Mouse (Mus musculus): ENCODE data around the gene Tent4a. TPM values are rescaled to one million over a fixed set of nuclear protein-coding genes. Genes with fewer than 3 reads are reported as not detected.
"Not testable (repeated sequence)": the region's sequence is repeated elsewhere in the genome, so short reads cannot be mapped to it uniquely, and the experiment has no call there.

The Tent4a gene
- polyA plus RNA-seq (2015; fragmentation: Nextera tagmentation; extraction: Ambion mirVana), result 5.7 and 6.4 TPM in 2 replicates

- Histone ChIP-seq H3K27me3 (replicated peaks; ENCODE audit: control insufficient read depth, insufficient read depth, low read length) (no peaks in the 10 kb centered on the region), H3K4me2 (ENCODE audit: low read length) (peak within 1 kb of the TSS; percentile 99), H3K4me1 (ENCODE audit: control insufficient read depth, insufficient read depth, low read depth, low read length) (peaks cover 41% of the 10 kb centered on the region), H3K9ac (ENCODE audit: low read depth, low read length) (peak within 1 kb of the TSS; percentile 93), H3K9me3 (ENCODE audit: control insufficient read depth, low read length) (no peaks in the 10 kb centered on the region), H3K27ac (ENCODE audit: low read depth, low read length) (peak within 1 kb of the TSS; percentile 98), H3K4me3 (ENCODE audit: low read length) (peak within 1 kb of the TSS; percentile 82), H3K36me3 (ENCODE audit: control insufficient read depth, insufficient read depth, low read length) (no peaks in the 10 kb centered on the region)
- WGBS, result 0% methylated on average over 8 of the region's 57 CpGs
- ATAC-seq, result peak; percentile 83
These were observed at the start of gene Tent4a for GRCm38 (mm10) chr13:69534334-69534653. TSS of gene Tent4a (minus strand) at chr13:69534617.

DNA sequence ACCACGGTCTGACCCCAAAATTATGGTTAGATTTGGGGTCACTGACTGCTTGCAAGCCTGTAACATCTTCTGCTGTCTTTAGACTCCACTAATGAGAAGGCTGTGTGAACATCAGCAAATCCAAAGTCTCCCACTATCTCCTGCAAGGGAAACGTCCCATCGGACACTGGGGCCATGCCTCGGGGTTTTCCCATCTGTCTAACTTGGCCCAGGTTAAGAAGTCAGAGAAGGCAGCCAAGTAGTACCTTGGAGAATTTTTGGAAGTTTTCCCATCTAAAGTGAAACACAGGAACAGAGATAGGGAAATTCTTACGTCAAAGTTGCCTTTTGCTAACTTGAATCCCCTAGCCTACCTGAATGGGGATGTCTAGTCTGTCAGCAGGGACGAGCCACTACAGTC is 49.2 kb upstream of the Tent4a start:
- WGBS, result 90% methylated on average over 6 of the region's 6 CpGs
- H3K36me3 ChIP-seq (ENCODE audit: control insufficient read depth, insufficient read depth, low read length), result no peaks in the 10 kb centered on the region
- H3K4me3 ChIP-seq (ENCODE audit: low read length), result no peak overlapping the region
- ATAC-seq, result no peak
- no peaks in the 10 kb centered on the region for H3K4me1 ChIP-seq (ENCODE audit: control insufficient read depth, insufficient read depth, low read depth, low read length)
- H3K27me3 ChIP-seq (replicated peaks; ENCODE audit: control insufficient read depth, insufficient read depth, low read length), result no peaks in the 10 kb centered on the region
- H3K9ac ChIP-seq (ENCODE audit: low read depth, low read length), result no peak overlapping the region
- no peak overlapping the region for H3K4me2 ChIP-seq (ENCODE audit: low read length)
- H3K9me3 ChIP-seq (ENCODE audit: control insufficient read depth, low read length), result no peaks in the 10 kb centered on the region
- no peak overlapping the region for H3K27ac ChIP-seq (ENCODE audit: low read depth, low read length)

DNA sequence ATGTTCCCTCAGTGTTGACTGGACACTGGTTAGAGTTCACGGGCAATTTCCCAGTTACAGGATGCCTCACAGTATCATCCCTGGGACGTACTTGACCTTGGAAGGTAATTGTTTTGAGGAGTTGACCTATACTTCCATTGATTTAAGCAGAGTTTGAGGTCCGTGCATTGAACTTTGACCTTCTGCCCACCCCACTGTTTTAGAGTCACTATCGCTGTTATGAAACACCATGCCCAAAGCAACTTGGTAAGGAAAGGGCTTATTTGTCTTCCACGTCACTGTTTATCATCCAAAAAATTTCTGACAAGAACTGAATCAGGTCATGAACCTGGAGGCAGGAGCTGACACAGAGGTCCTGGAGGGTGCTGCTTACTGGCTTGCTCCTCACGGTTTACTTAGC is 48.0 kb upstream of the Tent4a start:
- Histone ChIP-seq H3K4me3 (ENCODE audit: low read length) (no peak overlapping the region), H3K9me3 (ENCODE audit: control insufficient read depth, low read length) (no peaks in the 10 kb centered on the region), H3K27me3 (replicated peaks; ENCODE audit: control insufficient read depth, insufficient read depth, low read length) (no peaks in the 10 kb centered on the region), H3K9ac (ENCODE audit: low read depth, low read length) (no peak overlapping the region), H3K4me2 (ENCODE audit: low read length) (no peak overlapping the region), H3K27ac (ENCODE audit: low read depth, low read length) (no peak overlapping the region), H3K4me1 (ENCODE audit: control insufficient read depth, insufficient read depth, low read depth, low read length) (no peaks in the 10 kb centered on the region), H3K36me3 (ENCODE audit: control insufficient read depth, insufficient read depth, low read length) (no peaks in the 10 kb centered on the region)
- WGBS, result 86% methylated on average over 6 of the region's 6 CpGs
- ATAC-seq, result no peak

DNA sequence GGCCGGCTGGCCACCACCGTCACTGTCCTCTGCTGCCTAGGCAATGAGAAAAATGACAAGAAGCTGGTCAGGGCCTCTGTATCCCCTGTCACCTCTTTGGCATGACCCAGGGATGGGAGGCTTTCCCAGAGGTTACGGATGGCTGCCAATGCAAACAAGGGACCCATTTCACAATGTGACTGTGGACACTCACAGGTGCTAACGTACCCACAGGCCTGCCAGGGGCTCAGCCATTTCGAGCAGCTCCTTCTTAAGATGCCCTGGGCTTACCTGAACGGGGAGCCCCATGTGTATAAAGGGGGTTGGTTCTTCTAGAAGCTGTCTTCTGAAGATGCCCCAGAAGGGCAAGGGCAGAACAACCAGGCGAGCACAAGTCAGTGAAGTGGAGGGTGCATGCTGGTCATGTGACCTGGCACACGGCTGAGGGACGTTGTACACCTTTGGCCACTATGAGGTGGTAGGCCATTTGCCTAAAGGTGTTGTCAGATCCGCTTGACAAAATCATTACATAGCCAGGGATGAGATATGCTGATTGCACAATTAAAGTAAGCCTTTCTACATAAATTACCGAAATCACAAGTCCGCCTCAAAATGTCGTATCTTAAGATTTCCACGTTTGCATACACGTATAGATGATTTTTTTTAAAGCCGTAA is 42.9 kb upstream of the Tent4a start:
- no peak overlapping the region for H3K27ac ChIP-seq (ENCODE audit: low read depth, low read length)
- no peak overlapping the region for H3K9ac ChIP-seq (ENCODE audit: low read depth, low read length)
- H3K9me3 ChIP-seq (ENCODE audit: control insufficient read depth, low read length), result no peaks in the 10 kb centered on the region
- H3K27me3 ChIP-seq (replicated peaks; ENCODE audit: control insufficient read depth, insufficient read depth, low read length), result no peaks in the 10 kb centered on the region
- H3K36me3 ChIP-seq (ENCODE audit: control insufficient read depth, insufficient read depth, low read length), result no peaks in the 10 kb centered on the region
- no peak overlapping the region for H3K4me3 ChIP-seq (ENCODE audit: low read length)
- ATAC-seq, result no peak
- WGBS, result 91% methylated on average over 16 of the region's 16 CpGs
- H3K4me1 ChIP-seq (ENCODE audit: control insufficient read depth, insufficient read depth, low read depth, low read length), result no peaks in the 10 kb centered on the region
- H3K4me2 ChIP-seq (ENCODE audit: low read length), result no peak overlapping the region

DNA sequence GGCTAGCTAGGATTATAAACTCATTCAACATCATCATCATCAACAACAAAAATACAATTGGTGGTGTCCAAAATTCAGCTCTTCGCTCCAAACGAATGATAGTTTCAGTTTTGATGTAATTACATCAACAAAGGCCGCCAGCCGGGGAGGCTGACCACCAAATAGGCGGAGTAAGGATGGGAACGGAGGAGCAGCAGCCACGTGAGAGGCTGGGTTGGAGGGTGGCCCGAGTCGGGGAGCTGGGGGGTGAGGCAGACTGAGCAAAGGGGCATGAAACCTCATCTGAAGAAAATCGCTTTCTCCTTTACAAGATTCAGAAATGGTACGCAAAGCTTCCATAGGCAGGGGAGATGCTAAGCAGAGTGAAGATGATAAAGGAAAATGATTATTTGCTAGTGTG is 42.3 kb upstream of the Tent4a start:
- ATAC-seq, result no peak
- Histone ChIP-seq H3K4me1 (ENCODE audit: control insufficient read depth, insufficient read depth, low read depth, low read length) (no peaks in the 10 kb centered on the region), H3K27me3 (replicated peaks; ENCODE audit: control insufficient read depth, insufficient read depth, low read length) (no peaks in the 10 kb centered on the region), H3K9ac (ENCODE audit: low read depth, low read length) (no peak overlapping the region), H3K9me3 (ENCODE audit: control insufficient read depth, low read length) (no peaks in the 10 kb centered on the region), H3K4me3 (ENCODE audit: low read length) (no peak overlapping the region), H3K36me3 (ENCODE audit: control insufficient read depth, insufficient read depth, low read length) (no peaks in the 10 kb centered on the region), H3K4me2 (ENCODE audit: low read length) (no peak overlapping the region), H3K27ac (ENCODE audit: low read depth, low read length) (no peak overlapping the region)
- 66% methylated on average over 11 of the region's 11 CpGs for WGBS

DNA sequence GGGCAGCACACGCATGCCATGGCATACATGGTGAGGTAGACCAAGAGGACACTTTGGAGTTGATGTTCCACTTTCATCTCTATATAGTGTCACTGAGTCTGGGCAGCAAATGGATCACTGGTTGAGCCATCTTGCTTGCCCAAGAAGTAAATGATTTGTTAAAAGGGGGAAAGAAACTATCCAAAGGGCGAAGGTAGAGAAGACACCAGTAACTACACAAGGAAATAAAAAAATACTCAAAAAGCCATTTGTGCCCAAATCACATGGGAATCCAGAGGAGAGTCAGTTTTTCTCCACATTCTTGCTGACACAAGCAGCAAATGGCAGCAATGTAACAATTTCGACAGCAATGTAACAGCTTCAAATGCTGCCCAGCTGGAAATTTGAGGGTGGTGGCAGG is 38.2 kb upstream of the Tent4a start:
- WGBS, result 95% methylated on average over 3 of the region's 3 CpGs
- H3K27ac ChIP-seq (ENCODE audit: low read depth, low read length), result no peak overlapping the region

GRCm38 (mm10) chr13:69569201-69569600 is 34.8 kb upstream of the Tent4a start:
- no peak; the same call in 1 of the 2 replicates for ATAC-seq
- no peak overlapping the region for H3K4me2 ChIP-seq (ENCODE audit: low read length)
- no peaks in the 10 kb centered on the region for H3K9me3 ChIP-seq (ENCODE audit: control insufficient read depth, low read length)
- no peaks in the 10 kb centered on the region for H3K36me3 ChIP-seq (ENCODE audit: control insufficient read depth, insufficient read depth, low read length)
- no peak overlapping the region for H3K4me3 ChIP-seq (ENCODE audit: low read length)
- H3K4me1 ChIP-seq (ENCODE audit: control insufficient read depth, insufficient read depth, low read depth, low read length), result no peaks in the 10 kb centered on the region
- no peak overlapping the region for H3K9ac ChIP-seq (ENCODE audit: low read depth, low read length)
- no peaks in the 10 kb centered on the region for H3K27me3 ChIP-seq (replicated peaks; ENCODE audit: control insufficient read depth, insufficient read depth, low read length)
- 85% methylated on average over 9 of the region's 9 CpGs for whole genome bisulfite sequencing
- no peak overlapping the region for H3K27ac ChIP-seq (ENCODE audit: low read depth, low read length)

More for the DNA sequence above, 38.2 kb upstream of the Tent4a start:
- Histone ChIP-seq H3K36me3 (ENCODE audit: control insufficient read depth, insufficient read depth, low read length) (no peaks in the 10 kb centered on the region), H3K9ac (ENCODE audit: low read depth, low read length) (no peak overlapping the region), H3K27me3 (replicated peaks; ENCODE audit: control insufficient read depth, insufficient read depth, low read length) (no peaks in the 10 kb centered on the region), H3K4me2 (ENCODE audit: low read length) (no peak overlapping the region), H3K9me3 (ENCODE audit: control insufficient read depth, low read length) (no peaks in the 10 kb centered on the region), H3K4me1 (ENCODE audit: control insufficient read depth, insufficient read depth, low read depth, low read length) (no peaks in the 10 kb centered on the region), H3K4me3 (ENCODE audit: low read length) (no peak overlapping the region)
- no peak for ATAC-seq

- 89% methylated on average over 4 of the region's 4 CpGs for WGBS
- H3K9ac ChIP-seq (ENCODE audit: low read depth, low read length); H3K27me3 ChIP-seq (replicated peaks; ENCODE audit: control insufficient read depth, insufficient read depth, low read length); H3K4me3 ChIP-seq (ENCODE audit: low read length); ATAC-seq; H3K4me1 ChIP-seq (ENCODE audit: control insufficient read depth, insufficient read depth, low read depth, low read length); H3K9me3 ChIP-seq (ENCODE audit: control insufficient read depth, low read length); H3K4me2 ChIP-seq (ENCODE audit: low read length); H3K36me3 ChIP-seq (ENCODE audit: control insufficient read depth, insufficient read depth, low read length); H3K27ac ChIP-seq (ENCODE audit: low read depth, low read length): not testable (repeated sequence)
These were observed 31.0 kb upstream of the Tent4a start for GRCm38 (mm10) chr13:69565401-69565800.

DNA sequence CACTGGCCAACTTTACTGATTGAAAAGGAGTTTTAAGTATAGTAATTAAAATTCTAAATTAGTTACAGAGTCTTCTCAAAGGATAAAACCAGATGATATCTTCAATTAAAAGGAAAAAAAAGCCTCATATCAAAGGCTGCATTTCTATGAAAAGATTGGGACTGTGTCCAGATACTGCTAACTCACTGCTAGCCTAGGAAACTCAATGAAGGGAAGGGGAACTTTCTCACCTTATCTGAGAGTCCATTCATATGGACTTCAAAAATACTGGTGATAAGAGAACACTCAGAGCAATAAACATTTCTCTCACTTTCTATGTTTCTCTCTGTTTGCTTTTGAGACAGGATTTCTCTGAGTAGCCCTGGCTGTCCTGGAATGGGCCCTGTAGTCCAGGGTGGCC is 30.2 kb upstream of the Tent4a start:
- Histone ChIP-seq H3K4me3 (ENCODE audit: low read length) (no peak overlapping the region), H3K4me1 (ENCODE audit: control insufficient read depth, insufficient read depth, low read depth, low read length) (0 out of 2 replicates have a peak, but pooled peaks cover 2% of the 10 kb centered on the region), H3K4me2 (ENCODE audit: low read length) (no peak overlapping the region), H3K27me3 (replicated peaks; ENCODE audit: control insufficient read depth, insufficient read depth, low read length) (no peaks in the 10 kb centered on the region), H3K9ac (ENCODE audit: low read depth, low read length) (no peak overlapping the region), H3K36me3 (ENCODE audit: control insufficient read depth, insufficient read depth, low read length) (no peaks in the 10 kb centered on the region), H3K27ac (ENCODE audit: low read depth, low read length) (no peak overlapping the region), H3K9me3 (ENCODE audit: control insufficient read depth, low read length) (no peaks in the 10 kb centered on the region)
- ATAC-seq, result no peak

- Histone ChIP-seq H3K36me3 (ENCODE audit: control insufficient read depth, insufficient read depth, low read length) (no peaks in the 10 kb centered on the region), H3K27ac (ENCODE audit: low read depth, low read length) (no peak overlapping the region), H3K4me1 (ENCODE audit: control insufficient read depth, insufficient read depth, low read depth, low read length) (peaks cover 2% of the 10 kb centered on the region; the same call in 1 of the 2 replicates), H3K4me2 (ENCODE audit: low read length) (no peak overlapping the region), H3K27me3 (replicated peaks; ENCODE audit: control insufficient read depth, insufficient read depth, low read length) (no peaks in the 10 kb centered on the region), H3K9me3 (ENCODE audit: control insufficient read depth, low read length) (no peaks in the 10 kb centered on the region), H3K9ac (ENCODE audit: low read depth, low read length) (no peak overlapping the region), H3K4me3 (ENCODE audit: low read length) (no peak overlapping the region)
- ATAC-seq, result no peak
- 84% methylated on average over 3 of the region's 3 CpGs for WGBS
These were observed 29.5 kb upstream of the Tent4a start for GRCm38 (mm10) chr13:69563905-69564304.
